Mouse (Mus musculus) ES-Bruce4 (cell line): ENCODE measurements around the gene Atg16l2.

ENCODE experiments used
- CTCF ChIP-seq: IDR thresholded peaks from one replicate; pipeline ENCODE4 v1.8.1; 2011; ENCODE audit warnings: low read depth, low read length
- POLR2A ChIP-seq: IDR thresholded peaks from one replicate; pipeline ENCODE4 v1.8.1; 2011; ENCODE audit warnings: low read length; ENCODE audit not compliant: insufficient read depth

DNA sequence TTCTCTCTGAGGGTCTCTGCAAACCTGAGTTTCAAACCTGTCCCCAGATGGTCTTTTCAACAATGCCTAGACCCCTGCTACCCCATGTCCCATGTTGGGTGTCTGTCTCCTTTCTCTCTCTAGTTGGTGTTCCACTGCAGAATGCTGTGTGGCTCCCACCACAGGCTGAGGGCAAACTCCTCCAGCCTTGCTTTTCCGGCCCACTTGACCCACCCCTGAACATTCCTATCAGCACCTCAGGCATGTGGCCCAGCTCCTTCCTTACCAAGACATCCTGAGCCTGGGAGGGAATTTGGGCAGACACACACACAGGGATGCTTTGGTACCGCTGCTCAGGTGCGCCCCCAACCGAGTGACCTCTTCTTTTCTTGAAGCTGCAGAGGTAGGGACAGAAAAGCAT is 8.4 kb downstream of the Atg16l2 start:
- TF ChIP-seq POLR2A (no peak), CTCF (peak; percentile 34)
